Mouse (Mus musculus) heart, embryonic 12.5 days (tissue): Measurements from ENCODE around the gene Itgb3. TPM values are rescaled to one million over a fixed set of nuclear protein-coding genes. Genes with fewer than 3 reads are reported as not detected.

Experiments
- ATAC-seq: fragments of 200-750 bp; cut with Nextera tagmentation; 2 replicates; pipeline ENCODE4 v1.8.0; 2017; ENCODE audit warnings: moderate TSS enrichment, moderate library complexity; ENCODE audit not compliant: insufficient number of reproducible peaks, low FRiP score
- H3K27ac ChIP-seq: fragments of 300-500 bp; sonication (generic); 2 replicates; pipeline ENCODE4 v1.5.1; 2016; ENCODE audit warnings: mild to moderate bottlenecking, moderate library complexity; ENCODE audit not compliant: poor library complexity, severe bottlenecking
- H3K27me3 ChIP-seq: fragments of 300-500 bp; sonication (generic); replicated peaks from 2 replicates; pipeline ENCODE4 v1.6.1; 2016; ENCODE audit warnings: mild to moderate bottlenecking, moderate library complexity
- H3K36me3 ChIP-seq: fragments of 300-500 bp; sonication (generic); 2 replicates; pipeline ENCODE4 v1.6.1; 2016; ENCODE audit warnings: mild to moderate bottlenecking, moderate library complexity
- H3K4me1 ChIP-seq: fragments of 300-500 bp; sonication (generic); replicated peaks from 2 replicates; pipeline ENCODE4 v1.6.1; 2016; ENCODE audit warnings: mild to moderate bottlenecking
- H3K4me2 ChIP-seq: fragments of 300-500 bp; sonication (generic); 2 replicates; pipeline ENCODE4 v1.6.1; 2016; ENCODE audit warnings: mild to moderate bottlenecking, moderate library complexity
- H3K4me3 ChIP-seq: fragments of 300-500 bp; sonication (generic); 2 replicates; pipeline ENCODE4 v1.5.1; 2016; ENCODE audit warnings: mild to moderate bottlenecking
- H3K9ac ChIP-seq: fragments of 300-500 bp; sonication (generic); 2 replicates; pipeline ENCODE4 v1.6.1; 2016; ENCODE audit warnings: mild to moderate bottlenecking, moderate library complexity
- H3K9me3 ChIP-seq: fragments of 300-500 bp; sonication (generic); replicated peaks from 2 replicates; pipeline ENCODE4 v1.6.1; 2016; ENCODE audit warnings: mild to moderate bottlenecking, moderate library complexity
- WGBS: fragments of 180-500 bp; shearing (Covaris S2); methylation state at CpG from one replicate; pipeline ENCODE4 v1.1.7; 2016; 5-methylcytosine and 5-hydroxymethylcytosine counted together
- polyA plus RNA-seq: library from polyadenylated mRNA; unstranded; fragments of >200 nt; fragmentation: Nextera tagmentation; extraction: Ambion mirVana; gene quantifications from 2 replicates; pipeline ENCODE4 v1.2.1, GENCODE M21; 2016

Gene Itgb3
- polyA plus RNA-seq, 1 experiment from 2014 or later, result 9.6 TPM

GRCm38 (mm10) chr11:104662573-104662972 lies 54.8 kb downstream of the Itgb3 start:
- WGBS, result 76% methylated on average over 11 of the region's 11 CpGs
- Histone ChIP-seq H3K9me3 (peaks cover 8% of the 10 kb centered on the region), H3K27me3 (no peaks in the 10 kb centered on the region), H3K9ac (no peak overlapping the region), H3K4me1 (peaks cover 10% of the 10 kb centered on the region), H3K4me2 (no peak overlapping the region), H3K27ac (no peak overlapping the region), H3K4me3 (no peak overlapping the region), H3K36me3 (peaks cover 13% of the 10 kb centered on the region)
- ATAC-seq, result no peak

DNA sequence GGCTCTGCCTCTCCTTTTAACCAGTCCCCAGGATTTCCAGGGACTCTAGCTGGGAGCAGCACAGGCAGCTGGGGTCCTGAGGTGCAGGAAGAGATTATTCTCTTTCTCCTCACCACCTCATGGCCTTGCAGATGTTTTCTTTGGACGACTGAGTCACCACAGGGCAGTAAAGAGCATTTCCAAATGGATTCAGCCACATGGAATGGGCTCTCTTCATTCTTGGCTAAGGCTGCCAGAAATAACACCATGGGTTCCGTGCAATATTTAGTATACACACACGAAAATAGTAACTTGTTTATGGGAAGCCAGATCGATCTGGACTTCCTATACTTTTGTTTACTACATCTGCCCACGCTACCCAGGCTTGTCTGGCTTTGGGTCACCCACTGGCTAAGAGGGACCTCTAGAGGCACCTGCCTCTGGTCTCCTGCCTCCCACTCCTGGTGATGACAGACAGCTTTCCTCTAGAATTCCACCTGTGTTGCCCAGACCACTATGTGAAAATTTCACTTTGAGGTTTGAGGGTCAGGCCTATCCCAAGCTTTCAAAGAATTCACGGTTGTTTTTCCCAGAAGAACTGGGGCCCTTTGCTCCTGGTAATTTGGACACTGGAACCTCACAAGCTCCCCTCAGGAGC lies 55.6 kb downstream of the Itgb3 start:
- H3K9me3 ChIP-seq, result peaks cover 8% of the 10 kb centered on the region
- WGBS, result 64% methylated on average over 6 of the region's 6 CpGs
- no peaks in the 10 kb centered on the region for H3K27me3 ChIP-seq
- peaks cover 13% of the 10 kb centered on the region for H3K36me3 ChIP-seq
- no peak overlapping the region for H3K4me3 ChIP-seq
- no peak overlapping the region for H3K27ac ChIP-seq
- H3K9ac ChIP-seq, result no peak overlapping the region
- ATAC-seq, result no peak
- peaks cover 10% of the 10 kb centered on the region for H3K4me1 ChIP-seq
- H3K4me2 ChIP-seq, result no peak overlapping the region

- H3K4me3 ChIP-seq, result no peak overlapping the region
- no peak overlapping the region for H3K4me2 ChIP-seq
- ATAC-seq, result no peak
- no peak overlapping the region for H3K9ac ChIP-seq
- no peaks in the 10 kb centered on the region for H3K27me3 ChIP-seq
- peaks cover 10% of the 10 kb centered on the region for H3K4me1 ChIP-seq
- peaks cover 13% of the 10 kb centered on the region for H3K36me3 ChIP-seq
- H3K27ac ChIP-seq, result no peak overlapping the region
- 54% methylated on average over 3 of the region's 3 CpGs for WGBS
- H3K9me3 ChIP-seq, result peaks cover 8% of the 10 kb centered on the region
Measured at GRCm38 (mm10) chr11:104663878-104664261, 56.1 kb downstream of the Itgb3 start.

- Histone ChIP-seq H3K9me3 (peaks cover 8% of the 10 kb centered on the region), H3K4me1 (peaks cover 10% of the 10 kb centered on the region), H3K4me3 (no peak overlapping the region), H3K4me2 (no peak overlapping the region), H3K36me3 (peaks cover 12% of the 10 kb centered on the region), H3K9ac (no peak overlapping the region), H3K27ac (no peak overlapping the region), H3K27me3 (no peaks in the 10 kb centered on the region)
- ATAC-seq, result no peak
Measured at GRCm38 (mm10) chr11:104664441-104664840, 56.6 kb downstream of the Itgb3 start.

DNA sequence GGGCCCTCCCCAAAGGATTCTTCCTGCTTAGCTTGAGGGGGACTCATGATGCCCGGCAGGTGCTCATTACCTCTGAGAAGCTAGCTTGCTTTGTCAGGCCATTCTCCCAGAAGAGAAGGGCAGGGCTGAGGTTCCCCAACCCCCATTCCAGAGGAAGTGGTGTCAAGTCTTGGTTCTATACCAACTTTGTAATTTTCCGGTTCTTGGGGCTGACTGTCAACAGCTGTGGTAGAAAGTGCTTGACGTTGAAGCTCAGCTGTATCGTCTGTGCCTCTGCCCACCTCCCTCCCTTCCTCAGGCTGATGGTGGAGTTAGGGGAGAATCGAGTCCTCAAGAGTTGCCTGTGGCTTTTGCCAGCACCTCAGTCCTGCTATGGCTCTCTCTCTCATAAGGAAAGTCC lies 59.6 kb downstream of the Itgb3 start:
- H3K36me3 ChIP-seq, result no peaks in the 10 kb centered on the region
- H3K9me3 ChIP-seq, result no peaks in the 10 kb centered on the region
- H3K4me2 ChIP-seq, result no peak overlapping the region
- no peaks in the 10 kb centered on the region for H3K27me3 ChIP-seq
- ATAC-seq, result no peak
- no peak overlapping the region for H3K27ac ChIP-seq
- H3K9ac ChIP-seq, result no peak overlapping the region
- 53% methylated on average over 5 of the region's 5 CpGs for WGBS
- H3K4me3 ChIP-seq, result no peak overlapping the region
- peaks cover 13% of the 10 kb centered on the region for H3K4me1 ChIP-seq

GRCm38 (mm10) chr11:104673412-104673811 lies 65.6 kb downstream of the Itgb3 start:
- no peaks in the 10 kb centered on the region for H3K9me3 ChIP-seq
- H3K4me3 ChIP-seq, result no peak overlapping the region
- no peak overlapping the region for H3K27ac ChIP-seq
- no peak overlapping the region for H3K4me2 ChIP-seq
- no peak for ATAC-seq
- no peaks in the 10 kb centered on the region for H3K27me3 ChIP-seq
- no peaks in the 10 kb centered on the region for H3K36me3 ChIP-seq
- no peak overlapping the region for H3K9ac ChIP-seq
- WGBS, result 71% methylated on average over 4 of the region's 4 CpGs
- peaks cover 3% of the 10 kb centered on the region for H3K4me1 ChIP-seq

- Histone ChIP-seq H3K36me3 (no peaks in the 10 kb centered on the region), H3K9ac (no peak overlapping the region), H3K27me3 (no peaks in the 10 kb centered on the region), H3K9me3 (no peaks in the 10 kb centered on the region), H3K4me1 (peaks cover under 1% of the 10 kb centered on the region; the same call in 1 of the 2 replicates), H3K4me3 (no peak overlapping the region), H3K27ac (no peak overlapping the region), H3K4me2 (no peak overlapping the region)
- no peak for ATAC-seq
- WGBS, result 91% methylated on average over 11 of the region's 11 CpGs
Measured at GRCm38 (mm10) chr11:104674768-104675167, 67.0 kb downstream of the Itgb3 start.

DNA sequence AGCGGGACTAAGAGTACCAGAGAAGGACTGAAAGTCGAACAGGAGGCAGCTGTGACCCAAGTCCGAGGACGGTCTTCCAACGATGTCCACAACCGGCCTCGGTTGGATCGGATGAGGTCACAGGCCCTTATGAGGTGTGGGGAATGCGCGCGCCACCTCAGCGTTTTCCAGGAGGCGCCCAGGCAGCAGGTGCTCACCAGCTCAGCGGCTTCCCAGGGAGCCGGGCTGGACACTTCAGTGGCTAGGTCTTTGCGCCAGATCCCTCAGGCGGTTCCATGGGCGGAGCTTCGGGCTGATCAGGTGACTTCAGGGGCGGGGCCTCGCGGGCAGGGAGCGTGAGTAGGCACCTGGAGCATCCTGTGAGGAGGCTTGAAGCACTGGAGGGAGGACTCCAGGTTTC lies 77.7 kb downstream of the Itgb3 start, which contains the start of gene Gm11639:
TSS of gene Gm11639 (plus strand) at position 160 of the 400 bp plus-strand sequence.
- H3K4me2 ChIP-seq, result peak within 1 kb of the TSS; percentile 54
- no peaks in the 10 kb centered on the region for H3K4me1 ChIP-seq
- no peaks in the 10 kb centered on the region for H3K9me3 ChIP-seq
- 21% methylated on average over 23 of the region's 23 CpGs for WGBS
- no peaks in the 10 kb centered on the region for H3K36me3 ChIP-seq
- peak; percentile 73; the same call in 1 of the 2 replicates for ATAC-seq
- H3K4me3 ChIP-seq, result peak within 1 kb of the TSS; percentile 12; the same call in 1 of the 2 replicates
- H3K9ac ChIP-seq, result no peak within 1 kb of the TSS
- H3K27me3 ChIP-seq, result no peaks in the 10 kb centered on the region
- H3K27ac ChIP-seq, result no peak within 1 kb of the TSS

- Histone ChIP-seq H3K9me3 (peaks cover 6% of the 10 kb centered on the region), H3K27me3 (no peaks in the 10 kb centered on the region), H3K27ac (no peak overlapping the region), H3K36me3 (no peaks in the 10 kb centered on the region), H3K4me1 (no peaks in the 10 kb centered on the region), H3K4me3 (no peak overlapping the region), H3K9ac (no peak overlapping the region), H3K4me2 (no peak overlapping the region)
- ATAC-seq, result no peak
- 80% methylated on average over 6 of the region's 6 CpGs for WGBS
Measured at GRCm38 (mm10) chr11:104693235-104693634, 85.4 kb downstream of the Itgb3 start.

- H3K27ac ChIP-seq, result no peak overlapping the region
- H3K4me2 ChIP-seq, result no peak overlapping the region
- 73% methylated on average over 15 of the region's 15 CpGs for WGBS
- H3K9me3 ChIP-seq, result no peaks in the 10 kb centered on the region
- H3K27me3 ChIP-seq, result no peaks in the 10 kb centered on the region
- no peak overlapping the region for H3K4me3 ChIP-seq
- H3K36me3 ChIP-seq, result no peaks in the 10 kb centered on the region
- H3K9ac ChIP-seq, result no peak overlapping the region
- no peak for ATAC-seq
- H3K4me1 ChIP-seq, result no peaks in the 10 kb centered on the region
Measured at GRCm38 (mm10) chr11:104704097-104704496, 96.3 kb downstream of the Itgb3 start.

DNA sequence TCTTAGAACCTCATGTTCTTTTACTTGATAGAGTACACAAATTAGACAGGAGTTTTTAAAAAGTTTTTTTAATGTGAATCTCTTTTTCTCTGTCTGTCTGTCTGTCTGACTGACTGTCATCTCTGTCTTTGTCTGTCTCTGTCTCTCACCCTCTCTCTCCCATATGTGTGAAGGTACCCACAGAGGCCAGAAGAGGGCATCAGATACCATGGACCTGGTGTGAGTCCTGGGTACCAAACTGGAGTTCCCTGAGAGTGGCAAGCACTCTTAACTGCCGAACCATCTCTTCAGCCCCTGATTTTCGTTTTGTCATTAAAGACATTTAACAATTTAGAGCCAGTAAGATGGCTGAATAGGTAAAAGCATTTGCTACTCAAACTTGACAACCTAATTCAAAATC lies 99.3 kb downstream of the Itgb3 start:
- no peak for ATAC-seq
- Histone ChIP-seq H3K4me3 (no peak overlapping the region), H3K27me3 (no peaks in the 10 kb centered on the region), H3K9me3 (no peaks in the 10 kb centered on the region), H3K27ac (no peak overlapping the region), H3K9ac (no peak overlapping the region), H3K36me3 (no peaks in the 10 kb centered on the region), H3K4me1 (no peaks in the 10 kb centered on the region), H3K4me2 (no peak overlapping the region)
- WGBS, result 58% methylated on average over 2 of the region's 2 CpGs
